Mouse (Mus musculus) hindbrain, embryonic 12.5 days (tissue): ENCODE measurements at regions not wholly inside any gene's neighbourhood (a gene's known extent, or its start where the extent isn't known, plus 50 kb on each side); places are given as distances from the start of the nearest gene placed in this dataset.

Source experiments
- ATAC-seq: fragments of 200-750 bp; cut with Nextera tagmentation; 2 replicates; pipeline ENCODE4 v1.8.0; 2017; ENCODE audit warnings: moderate TSS enrichment; ENCODE audit not compliant: low FRiP score
- H3K27ac ChIP-seq: fragments of 300-500 bp; sonication (generic); 2 replicates; pipeline ENCODE4 v1.5.1; 2016; ENCODE audit warnings: mild to moderate bottlenecking
- H3K27me3 ChIP-seq: fragments of 300-500 bp; sonication (generic); 2 replicates; pipeline ENCODE4 v1.6.1; 2016; ENCODE audit warnings: mild to moderate bottlenecking
- H3K36me3 ChIP-seq: fragments of 300-500 bp; sonication (generic); 2 replicates; pipeline ENCODE4 v1.6.1; 2016; ENCODE audit warnings: mild to moderate bottlenecking
- H3K4me1 ChIP-seq: fragments of 300-500 bp; sonication (generic); 2 replicates; pipeline ENCODE4 v1.6.1; 2016
- H3K4me2 ChIP-seq: fragments of 300-500 bp; sonication (generic); replicated peaks from 2 replicates; pipeline ENCODE4 v1.6.1; 2016; ENCODE audit warnings: mild to moderate bottlenecking
- H3K4me3 ChIP-seq: fragments of 300-500 bp; sonication (generic); 2 replicates; pipeline ENCODE4 v1.5.1; 2016; ENCODE audit warnings: mild to moderate bottlenecking
- H3K9ac ChIP-seq: fragments of 300-500 bp; sonication (generic); 2 replicates; pipeline ENCODE4 v1.6.1; 2016; ENCODE audit warnings: mild to moderate bottlenecking, moderate library complexity
- H3K9me3 ChIP-seq: fragments of 300-500 bp; sonication (generic); replicated peaks from 2 replicates; pipeline ENCODE4 v1.6.1; 2016; ENCODE audit warnings: mild to moderate bottlenecking
- WGBS: fragments of 180-500 bp; shearing (Covaris S2); methylation state at CpG from one replicate; pipeline ENCODE4 v1.1.7; 2016; 5-methylcytosine and 5-hydroxymethylcytosine counted together

GRCm38 (mm10) chr16:28018311-28018710, 629.6 kb downstream of the Ccdc50 start:
- H3K4me2 ChIP-seq = no peak overlapping the region

GRCm38 (mm10) chr16:28038954-28039353, 650.3 kb downstream of the Ccdc50 start:
- Histone ChIP-seq H3K9ac (no peak overlapping the region), H3K4me2 (no peak overlapping the region), H3K27me3 (no peaks in the 10 kb centered on the region), H3K4me1 (no peaks in the 10 kb centered on the region), H3K9me3 (no peaks in the 10 kb centered on the region), H3K4me3 (no peak overlapping the region), H3K36me3 (no peaks in the 10 kb centered on the region), H3K27ac (no peak overlapping the region)
- ATAC-seq = no peak
- WGBS = 20% methylated on average over 2 of the region's 2 CpGs

More at GRCm38 (mm10) chr16:28018311-28018710, 629.6 kb downstream of the Ccdc50 start:
- H3K27ac ChIP-seq = no peak overlapping the region
- no peak overlapping the region for H3K4me3 ChIP-seq
- H3K4me1 ChIP-seq = no peaks in the 10 kb centered on the region
- no peaks in the 10 kb centered on the region for H3K9me3 ChIP-seq
- ATAC-seq = no peak
- H3K36me3 ChIP-seq = no peaks in the 10 kb centered on the region
- H3K9ac ChIP-seq = no peak overlapping the region
- H3K27me3 ChIP-seq = no peaks in the 10 kb centered on the region

GRCm38 (mm10) chr16:28043046-28043445, 654.4 kb downstream of the Ccdc50 start:
- WGBS = 61% methylated on average over 2 of the region's 2 CpGs
- Histone ChIP-seq H3K9me3 (no peaks in the 10 kb centered on the region), H3K4me3 (no peak overlapping the region), H3K27me3 (no peaks in the 10 kb centered on the region), H3K4me2 (no peak overlapping the region), H3K4me1 (no peaks in the 10 kb centered on the region), H3K27ac (no peak overlapping the region), H3K36me3 (no peaks in the 10 kb centered on the region), H3K9ac (no peak overlapping the region)
- ATAC-seq = no peak

- Histone ChIP-seq H3K9me3 (no peaks in the 10 kb centered on the region), H3K27ac (no peak overlapping the region), H3K4me2 (no peak overlapping the region), H3K27me3 (no peaks in the 10 kb centered on the region), H3K36me3 (no peaks in the 10 kb centered on the region), H3K9ac (no peak overlapping the region), H3K4me3 (no peak overlapping the region), H3K4me1 (no peaks in the 10 kb centered on the region)
- peak; percentile 97 for ATAC-seq
- 47% methylated on average over 5 of the region's 5 CpGs for WGBS
Measured at GRCm38 (mm10) chr16:28064785-28065301, 676.2 kb downstream of the Ccdc50 start.

- H3K9ac ChIP-seq = no peak overlapping the region
- WGBS = 44% methylated on average over 7 of the region's 7 CpGs
- ATAC-seq = 0 out of 2 replicates have a peak, but pooled peaks have one; percentile 32
- no peak overlapping the region for H3K4me2 ChIP-seq
- no peaks in the 10 kb centered on the region for H3K9me3 ChIP-seq
- H3K4me3 ChIP-seq = no peak overlapping the region
- no peaks in the 10 kb centered on the region for H3K27me3 ChIP-seq
- H3K27ac ChIP-seq = no peak overlapping the region
- no peaks in the 10 kb centered on the region for H3K4me1 ChIP-seq
- no peaks in the 10 kb centered on the region for H3K36me3 ChIP-seq
Measured at GRCm38 (mm10) chr16:28082891-28083649, 669.8 kb downstream of the Fgf12 start.

GRCm38 (mm10) chr16:28089489-28090134, 663.3 kb downstream of the Fgf12 start:
- 60% methylated on average over 6 of the region's 6 CpGs for WGBS
- no peaks in the 10 kb centered on the region for H3K4me1 ChIP-seq
- 0 out of 2 replicates have a peak overlapping the region, but pooled peaks have one; percentile 23 for H3K27ac ChIP-seq
- ATAC-seq = no peak
- H3K4me2 ChIP-seq = no peak overlapping the region
- no peaks in the 10 kb centered on the region for H3K36me3 ChIP-seq
- no peaks in the 10 kb centered on the region for H3K9me3 ChIP-seq
- H3K4me3 ChIP-seq = no peak overlapping the region
- H3K27me3 ChIP-seq = no peaks in the 10 kb centered on the region
- H3K9ac ChIP-seq = no peak overlapping the region

GRCm38 (mm10) chr16:28104255-28105076, 648.4 kb downstream of the Fgf12 start:
- Histone ChIP-seq H3K27ac (no peak overlapping the region), H3K9ac (no peak overlapping the region), H3K36me3 (no peaks in the 10 kb centered on the region), H3K4me3 (no peak overlapping the region), H3K4me1 (peaks cover 8% of the 10 kb centered on the region), H3K9me3 (no peaks in the 10 kb centered on the region), H3K4me2 (no peak overlapping the region), H3K27me3 (no peaks in the 10 kb centered on the region)
- 38% methylated on average over 9 of the region's 9 CpGs for WGBS
- ATAC-seq = no peak; the same call in 1 of the 2 replicates

GRCm38 (mm10) chr16:28105085-28105484, 647.8 kb downstream of the Fgf12 start:
- 64% methylated on average over 7 of the region's 7 CpGs for WGBS
- H3K4me2 ChIP-seq = no peak overlapping the region
- H3K4me1 ChIP-seq = peaks cover 8% of the 10 kb centered on the region
- ATAC-seq = no peak
- no peaks in the 10 kb centered on the region for H3K27me3 ChIP-seq
- no peak overlapping the region for H3K4me3 ChIP-seq
- H3K9me3 ChIP-seq = no peaks in the 10 kb centered on the region
- no peak overlapping the region for H3K27ac ChIP-seq
- H3K9ac ChIP-seq = no peak overlapping the region
- no peaks in the 10 kb centered on the region for H3K36me3 ChIP-seq

GRCm38 (mm10) chr16:28105866-28106265, 647.0 kb downstream of the Fgf12 start:
- WGBS = 46% methylated on average over 7 of the region's 7 CpGs
- H3K27me3 ChIP-seq = no peaks in the 10 kb centered on the region
- ATAC-seq = no peak
- no peaks in the 10 kb centered on the region for H3K9me3 ChIP-seq
- no peak overlapping the region for H3K27ac ChIP-seq
- no peaks in the 10 kb centered on the region for H3K36me3 ChIP-seq
- H3K4me1 ChIP-seq = peaks cover 8% of the 10 kb centered on the region
- no peak overlapping the region for H3K4me3 ChIP-seq
- H3K4me2 ChIP-seq = no peak overlapping the region
- H3K9ac ChIP-seq = no peak overlapping the region

GRCm38 (mm10) chr16:28109771-28110170, 643.1 kb downstream of the Fgf12 start:
- Histone ChIP-seq H3K4me2 (no peak overlapping the region), H3K36me3 (no peaks in the 10 kb centered on the region), H3K4me3 (no peak overlapping the region), H3K4me1 (peaks cover 6% of the 10 kb centered on the region), H3K9ac (no peak overlapping the region), H3K9me3 (no peaks in the 10 kb centered on the region), H3K27ac (no peak overlapping the region), H3K27me3 (no peaks in the 10 kb centered on the region)
- ATAC-seq = no peak
- 50% methylated on average over 1 of the region's 1 CpGs for WGBS
